Mouse (Mus musculus) E14TG2a.4 (cell line): Measurements from ENCODE around the gene Adk.

Experiments
- H3K27me3 ChIP-seq: 2 replicates; pipeline ENCODE4 v1.6.1; 2014; ENCODE audit warnings: low read length, control low read depth; ENCODE audit not compliant: insufficient read depth
- H3K36me3 ChIP-seq: 2 replicates; pipeline ENCODE4 v1.6.1; 2014; ENCODE audit warnings: low read length, control low read depth; ENCODE audit not compliant: insufficient read depth
- H3K4me1 ChIP-seq: replicated peaks from 2 replicates; pipeline ENCODE4 v1.6.1; 2014; ENCODE audit warnings: low read depth, low read length, control low read depth
- H3K4me3 ChIP-seq: replicated peaks from 2 replicates; pipeline ENCODE4 v1.5.1; 2014; ENCODE audit warnings: mild to moderate bottlenecking, low read length
- H3K9me3 ChIP-seq: 2 replicates; pipeline ENCODE4 v1.6.1; 2014; ENCODE audit warnings: low read length, control low read depth
- CTCF ChIP-seq: conservative IDR thresholded peaks from 2 replicates; pipeline ENCODE4 v1.5.1; 2014; ENCODE audit warnings: low read length
- NANOG ChIP-seq: IDR thresholded peaks from 2 replicates; pipeline ENCODE4 v1.6.1; 2014; ENCODE audit warnings: borderline replicate concordance, low read length, mixed read lengths
- POU5F1 ChIP-seq: IDR thresholded peaks from 2 replicates; pipeline ENCODE4 v1.6.1; 2014; ENCODE audit warnings: low read length, borderline replicate concordance

Gene Adk

GRCm38 (mm10) chr14:21142603-21143002 lies 90.2 kb downstream of the Adk start:
- H3K27me3 ChIP-seq: no peaks in the 10 kb centered on the region
- no peaks in the 10 kb centered on the region for H3K36me3 ChIP-seq
- peaks cover 3% of the 10 kb centered on the region for H3K4me1 ChIP-seq
- TF ChIP-seq POU5F1 (no peak), NANOG (no peak), CTCF (no peak)
- H3K4me3 ChIP-seq: no peak overlapping the region
- no peaks in the 10 kb centered on the region for H3K9me3 ChIP-seq

GRCm38 (mm10) chr14:21143406-21144115 lies 91.2 kb downstream of the Adk start:
- no peak overlapping the region for H3K4me3 ChIP-seq
- no peaks in the 10 kb centered on the region for H3K9me3 ChIP-seq
- peaks cover 3% of the 10 kb centered on the region for H3K4me1 ChIP-seq
- H3K27me3 ChIP-seq: no peaks in the 10 kb centered on the region
- H3K36me3 ChIP-seq: no peaks in the 10 kb centered on the region
- no peak for TF ChIP-seq NANOG
- TF ChIP-seq CTCF: peak; percentile 49

- H3K36me3 ChIP-seq: no peaks in the 10 kb centered on the region
- H3K27me3 ChIP-seq: no peaks in the 10 kb centered on the region
- TF ChIP-seq CTCF: no peak
- no peak for TF ChIP-seq POU5F1
- no peak for TF ChIP-seq NANOG
- H3K4me3 ChIP-seq: no peak overlapping the region
- H3K9me3 ChIP-seq: no peaks in the 10 kb centered on the region
- H3K4me1 ChIP-seq: peaks cover 3% of the 10 kb centered on the region
These were observed 94.8 kb downstream of the Adk start for GRCm38 (mm10) chr14:21147171-21147570.

GRCm38 (mm10) chr14:21150301-21150700 lies 97.9 kb downstream of the Adk start:
- no peaks in the 10 kb centered on the region for H3K27me3 ChIP-seq
- H3K36me3 ChIP-seq: no peaks in the 10 kb centered on the region
- TF ChIP-seq NANOG (no peak), CTCF (no peak), POU5F1 (no peak)
- H3K4me3 ChIP-seq: no peak overlapping the region
- H3K4me1 ChIP-seq: no peaks in the 10 kb centered on the region
- H3K9me3 ChIP-seq: no peaks in the 10 kb centered on the region

- H3K9me3 ChIP-seq: no peaks in the 10 kb centered on the region
- no peaks in the 10 kb centered on the region for H3K36me3 ChIP-seq
- no peaks in the 10 kb centered on the region for H3K4me1 ChIP-seq
- H3K4me3 ChIP-seq: no peak overlapping the region
- TF ChIP-seq CTCF (no peak), POU5F1 (no peak), NANOG (no peak)
- H3K27me3 ChIP-seq: no peaks in the 10 kb centered on the region
These were observed 99.7 kb downstream of the Adk start for GRCm38 (mm10) chr14:21152055-21152454.

DNA sequence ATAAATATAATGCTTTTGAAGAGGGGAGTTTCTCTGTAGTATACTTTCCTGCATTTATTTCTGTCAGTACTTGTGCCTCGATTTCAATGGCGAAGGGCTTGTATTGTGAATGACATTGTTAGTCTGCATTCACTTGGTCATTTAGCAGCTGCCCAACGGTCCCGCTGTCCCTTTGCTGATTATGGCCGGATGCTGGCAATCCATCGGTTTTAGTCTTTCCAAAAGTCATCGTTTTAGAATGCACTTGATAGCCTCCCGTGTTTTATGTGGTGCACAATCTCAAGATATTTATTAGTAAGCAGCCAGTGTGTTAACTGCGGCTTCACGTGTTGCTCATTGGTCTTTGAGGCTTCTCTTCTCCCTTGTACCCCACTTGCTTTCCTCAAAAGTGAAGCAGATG lies 113.3 kb downstream of the Adk start:
- Histone ChIP-seq H3K27me3 (no peaks in the 10 kb centered on the region), H3K9me3 (no peaks in the 10 kb centered on the region), H3K4me3 (no peak overlapping the region), H3K4me1 (no peaks in the 10 kb centered on the region), H3K36me3 (no peaks in the 10 kb centered on the region)
- TF ChIP-seq CTCF: no peak
- TF ChIP-seq NANOG: no peak
- TF ChIP-seq POU5F1: no peak

GRCm38 (mm10) chr14:21166114-21166513 lies 113.7 kb downstream of the Adk start:
- Histone ChIP-seq H3K4me3 (no peak overlapping the region), H3K27me3 (no peaks in the 10 kb centered on the region), H3K36me3 (no peaks in the 10 kb centered on the region), H3K4me1 (no peaks in the 10 kb centered on the region), H3K9me3 (no peaks in the 10 kb centered on the region; the same call in 1 of the 2 replicates)
- TF ChIP-seq NANOG (no peak), POU5F1 (no peak), CTCF (no peak)

DNA sequence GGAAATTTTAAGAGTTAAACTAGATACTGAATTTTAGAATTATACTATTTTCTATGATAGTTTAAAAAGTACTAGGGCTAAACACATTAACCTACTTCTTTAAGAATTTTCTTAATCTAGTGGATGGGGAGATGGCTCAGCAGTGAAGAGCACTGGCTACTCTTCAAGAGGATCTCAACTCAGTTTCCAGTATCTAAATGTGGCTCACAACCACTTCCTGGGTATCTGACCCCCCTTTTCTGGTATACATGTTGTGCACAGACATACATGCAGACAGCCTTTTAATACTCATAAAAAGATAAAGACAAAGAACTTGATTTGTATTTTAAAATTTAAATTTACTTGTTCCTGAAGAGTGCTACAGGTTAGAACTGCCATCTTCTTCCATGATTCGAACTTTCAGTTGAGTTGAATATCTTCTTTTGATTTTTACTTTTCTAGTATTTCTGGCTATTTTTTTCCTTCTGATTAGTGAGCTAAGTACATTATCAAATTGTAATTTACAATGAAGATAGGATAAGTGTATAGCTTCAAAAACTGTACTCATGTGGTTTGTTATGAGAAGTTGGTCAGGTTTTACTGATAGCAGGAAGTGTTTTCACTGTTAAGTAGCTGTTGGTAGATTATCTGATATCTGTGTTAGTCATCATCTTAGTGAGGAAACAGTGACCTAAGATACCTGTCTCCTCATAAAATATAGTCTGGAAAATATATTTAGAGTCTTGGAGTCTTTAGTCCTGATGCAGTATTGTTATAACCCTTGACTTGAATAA lies 121.8 kb downstream of the Adk start:
- no peak for TF ChIP-seq CTCF
- no peak overlapping the region for H3K4me3 ChIP-seq
- H3K36me3 ChIP-seq: peaks cover 26% of the 10 kb centered on the region
- no peaks in the 10 kb centered on the region for H3K4me1 ChIP-seq
- H3K27me3 ChIP-seq: no peaks in the 10 kb centered on the region
- H3K9me3 ChIP-seq: peaks cover 41% of the 10 kb centered on the region

GRCm38 (mm10) chr14:21174804-21175203 lies 122.4 kb downstream of the Adk start:
- Histone ChIP-seq H3K4me1 (no peaks in the 10 kb centered on the region), H3K4me3 (no peak overlapping the region), H3K36me3 (peaks cover 26% of the 10 kb centered on the region), H3K27me3 (no peaks in the 10 kb centered on the region), H3K9me3 (peaks cover 41% of the 10 kb centered on the region)
- TF ChIP-seq NANOG: no peak
- TF ChIP-seq CTCF: no peak
- TF ChIP-seq POU5F1: no peak
